Mouse (Mus musculus): ENCODE results near the gene Nup62.
A peak's percentile ranks its signal among the peaks of the same experiment; 100 is the strongest.

The Nup62 gene

GRCm38 (mm10) chr7:44815721-44816469 is at the start of gene Nup62, which contains the start of gene Il4i1:
Gene Nup62, plus strand, starts transcription at chr7:44816088.
Gene Il4i1, plus strand, starts transcription at chr7:44816387.
- peak; percentile 97 for DNase-seq (ENCODE audit: extremely low read depth, low read depth, low spot score)

- no peak for DNase-seq (ENCODE audit: extremely low read depth, low read depth, low spot score)
Observed at GRCm38 (mm10) chr7:44768129-44768528, 47.8 kb upstream of the Nup62 start.

- no peak for DNase-seq (ENCODE audit: extremely low read depth, low read depth, low spot score)
Observed at GRCm38 (mm10) chr7:44770046-44770578, 45.8 kb upstream of the Nup62 start.

GRCm38 (mm10) chr7:44772591-44773204 is 43.2 kb upstream of the Nup62 start:
- no peak for DNase-seq (ENCODE audit: extremely low read depth, low read depth, low spot score)

- DNase-seq (ENCODE audit: extremely low read depth, low read depth, low spot score) = no peak
Observed at GRCm38 (mm10) chr7:44776849-44777498, 38.9 kb upstream of the Nup62 start.

GRCm38 (mm10) chr7:44780101-44780500 is 35.8 kb upstream of the Nup62 start:
- no peak for DNase-seq (ENCODE audit: extremely low read depth, low read depth, low spot score)

- DNase-seq (ENCODE audit: extremely low read depth, low read depth, low spot score) = no peak
Observed at GRCm38 (mm10) chr7:44789531-44789930, 26.4 kb upstream of the Nup62 start.

- DNase-seq (ENCODE audit: extremely low read depth, low read depth, low spot score) = no peak
Observed at GRCm38 (mm10) chr7:44790066-44790465, 25.8 kb upstream of the Nup62 start.

GRCm38 (mm10) chr7:44792781-44793180 is 23.1 kb upstream of the Nup62 start:
- no peak for DNase-seq (ENCODE audit: extremely low read depth, low read depth, low spot score)

GRCm38 (mm10) chr7:44808927-44809326 is 7.0 kb upstream of the Nup62 start:
- no peak for DNase-seq (ENCODE audit: extremely low read depth, low read depth, low spot score)

GRCm38 (mm10) chr7:44809466-44809865 is 6.4 kb upstream of the Nup62 start:
- no peak for DNase-seq (ENCODE audit: extremely low read depth, low read depth, low spot score)

GRCm38 (mm10) chr7:44810365-44810764 is 5.5 kb upstream of the Nup62 start:
- DNase-seq (ENCODE audit: extremely low read depth, low read depth, low spot score) = no peak

- DNase-seq (ENCODE audit: extremely low read depth, low read depth, low spot score) = no peak
Observed at GRCm38 (mm10) chr7:44810819-44811557, 4.9 kb upstream of the Nup62 start.

- DNase-seq (ENCODE audit: extremely low read depth, low read depth, low spot score) = no peak
Observed at GRCm38 (mm10) chr7:44812651-44813325, 3.1 kb upstream of the Nup62 start.

GRCm38 (mm10) chr7:44813985-44814384 is 1.9 kb upstream of the Nup62 start:
- DNase-seq (ENCODE audit: extremely low read depth, low read depth, low spot score) = no peak

- DNase-seq (ENCODE audit: extremely low read depth, low read depth, low spot score) = no peak
Observed at GRCm38 (mm10) chr7:44814423-44814822, 1.5 kb upstream of the Nup62 start.

- no peak for DNase-seq (ENCODE audit: extremely low read depth, low read depth, low spot score)
Observed at GRCm38 (mm10) chr7:44814952-44815553, 835 bp upstream of the Nup62 start.

GRCm38 (mm10) chr7:44816470-44817021 is 658 bp downstream of the Nup62 start, which contains the start of gene Atf5:
Gene Atf5, minus strand, starts transcription at chr7:44816658.
- DNase-seq (ENCODE audit: extremely low read depth, low read depth, low spot score) = no peak

GRCm38 (mm10) chr7:44817441-44817840 is 1.6 kb downstream of the Nup62 start:
- DNase-seq (ENCODE audit: extremely low read depth, low read depth, low spot score) = no peak

GRCm38 (mm10) chr7:44818164-44818563 is 2.3 kb downstream of the Nup62 start:
- no peak for DNase-seq (ENCODE audit: extremely low read depth, low read depth, low spot score)

Data from fat pad, adult 2 months (tissue).